Comparison of ENCODE assay signal across 31 mouse cellular contexts in genomic region chr17:34887942-34888341, GRCm38 (mm10). TPM values are rescaled to one million over a fixed set of nuclear protein-coding genes. Genes with fewer than 3 reads are reported as not detected.
DNase-seq lines count a peak whose midpoint lies in the region; ATAC-seq and TF ChIP-seq lines count a peak whose summit lies in the region.
"Had no signal": no experiment of that assay in that cellular context is flagged by ENCODE, and none has a peak within 500 bp of the region (broad histone marks: within the 10 kb centered on the region; RNA-seq: fewer than 3 reads in every experiment).

No protein-coding gene starts in this region.

- TF ChIP-seq CTCF in liver, postnatal 0 days (IDR thresholded peaks at IDR 0.05; ENCODE audit: low read depth): no peak
- TF ChIP-seq CTCF in CH12.LX (conservative IDR thresholded peaks at IDR 0.05 in 1 of 2, IDR thresholded peaks at IDR 0.05 in 1 of 2; ENCODE audit: low read depth in 2 of 2, low read length in 2 of 2): no peak

- TF ChIP-seq EP300 in liver, postnatal 0 days (IDR thresholded peaks at IDR 0.05; ENCODE audit: low read depth): no peak
- no peak for TF ChIP-seq EP300 in CH12.LX (IDR thresholded peaks at IDR 0.05; ENCODE audit: low read length)

- H3K79me2 ChIP-seq in CH12.LX (replicated peaks; ENCODE audit: control insufficient read depth, extremely low read depth, insufficient read depth, poor library complexity, severe bottlenecking): no peaks in the 10 kb centered on the region

- H3K27me3 ChIP-seq in liver, postnatal 0 days (ENCODE audit: insufficient read depth, low read length): no peaks in the 10 kb centered on the region
- H3K27me3 ChIP-seq in liver, embryonic 12.5 days (replicated peaks): no peaks in the 10 kb centered on the region
- H3K27me3 ChIP-seq in CH12.LX (replicated peaks): no peaks in the 10 kb centered on the region
- H3K27me3 ChIP-seq: forebrain, embryonic 13.5 days; heart, embryonic 15.5 days had no signal

- no peak overlapping the region for H3K9ac ChIP-seq in liver, postnatal 0 days (replicated peaks)
- H3K9ac ChIP-seq in liver, embryonic 12.5 days: no peak overlapping the region
- H3K9ac ChIP-seq in CH12.LX (ENCODE audit: insufficient read depth, low read depth): no peak overlapping the region
- H3K9ac ChIP-seq: forebrain, embryonic 13.5 days; heart, embryonic 12.5 days; heart, embryonic 15.5 days; hindbrain, embryonic 14.5 days had no signal

- no peaks in the 10 kb centered on the region for H3K36me3 ChIP-seq in liver, postnatal 0 days (replicated peaks; ENCODE audit: insufficient read depth, low read length)
- H3K36me3 ChIP-seq in liver, embryonic 12.5 days: no peaks in the 10 kb centered on the region
- no peaks in the 10 kb centered on the region for H3K36me3 ChIP-seq in CH12.LX (replicated peaks in 1 of 2; ENCODE audit: control insufficient read depth in 1 of 2, insufficient read depth in 1 of 2, low read length in 1 of 2)
- H3K36me3 ChIP-seq: forebrain, embryonic 10.5 days; G1E; heart, embryonic 12.5 days; heart, embryonic 15.5 days had no signal

- no peak for ATAC-seq in liver, postnatal 0 days
- no peak for ATAC-seq in liver, embryonic 12.5 days
- peak; percentile 34 for ATAC-seq in common myeloid progenitor, adult 5-6 weeks (replicated peaks; ENCODE audit: low read depth, poor library complexity, severe bottlenecking)
- ATAC-seq: forebrain, embryonic 13.5 days; forebrain, embryonic 16.5 days; hindbrain, postnatal 0 days; inflammation-experienced regulatory T-cells, adult 6 months had no signal

- no peak for TF ChIP-seq RAD21 in CH12.LX (IDR thresholded peaks at IDR 0.05; ENCODE audit: low read depth, low read length)

- dilution Hi-C loops in CH12.LX (cut with MboI; ENCODE audit: extremely low pct_ligation_motif_present, extremely low pct_unique_long_range_greater_than_20kb, low sequenced_read_pairs): no loop called here

- no peak for TF ChIP-seq POLR2A in CH12.LX (IDR thresholded peaks at IDR 0.05; ENCODE audit: low read depth, low read length)

- WGBS in liver, postnatal 0 days (ENCODE audit: insufficient replicate concordance): 67% methylated on average over 5 of the region's 5 CpGs
- 49% methylated on average over 5 of the region's 5 CpGs for WGBS in liver, embryonic 12.5 days (ENCODE audit: insufficient replicate concordance)

- peaks cover 2% of the 10 kb centered on the region; the same call in 1 of the 2 replicates for H3K4me1 ChIP-seq in liver, postnatal 0 days (ENCODE audit: insufficient read depth)
- H3K4me1 ChIP-seq in liver, embryonic 12.5 days: peaks cover 38% of the 10 kb centered on the region
- H3K4me1 ChIP-seq in CH12.LX (ENCODE audit: control insufficient read depth in 1 of 2, insufficient read depth in 2 of 2): peaks cover 11 to 27% of the 10 kb centered on the region in 2 experiments; a peak in 3 of 4 replicates
- H3K4me1 ChIP-seq: forebrain, embryonic 13.5 days; heart, embryonic 15.5 days had no signal

- in situ Hi-C loops in CH12.LX (cut with MboI; ENCODE audit: low pct_ligation_motif_present, low pct_unique_long_range_greater_than_20kb, low sequenced_read_pairs): no loop called here

- no peaks in the 10 kb centered on the region; the same call in 1 of the 2 replicates for H3K9me3 ChIP-seq in liver, postnatal 0 days (ENCODE audit: low read length)
- H3K9me3 ChIP-seq in liver, embryonic 12.5 days (replicated peaks): no peaks in the 10 kb centered on the region
- H3K9me3 ChIP-seq in CH12.LX (replicated peaks; ENCODE audit: low read length): peaks cover 5% of the 10 kb centered on the region
- H3K9me3 ChIP-seq: forebrain, embryonic 10.5 days; forebrain, embryonic 13.5 days; G1E; heart, embryonic 12.5 days; heart, embryonic 15.5 days had no signal

- H3K4me2 ChIP-seq in liver, postnatal 0 days (ENCODE audit: low read depth, low read length): no peak overlapping the region
- no peak overlapping the region for H3K4me2 ChIP-seq in liver, embryonic 12.5 days
- no peak overlapping the region for H3K4me2 ChIP-seq in CH12.LX (ENCODE audit: insufficient read depth, low read depth, poor library complexity, severe bottlenecking)
- H3K4me2 ChIP-seq: forebrain, embryonic 13.5 days; heart, embryonic 12.5 days; heart, embryonic 15.5 days; hindbrain, embryonic 14.5 days had no signal

- DNase-seq in liver, postnatal 0 days: peak; percentile 10
- DNase-seq in CH12.LX (ENCODE audit: extremely low read depth): no peak
- DNase-seq in adrenal gland, adult (ENCODE audit: inconsistent age in 2 of 2, low spot score in 1 of 2): no peak
- DNase-seq in natural killer cell, adult 2 months (ENCODE audit: low spot score in 2 of 2): no peak
- DNase-seq: adrenal gland, adult 8-10 months; adrenal gland, postnatal 25 days; cerebellum, adult 11-12 months; cerebellum, adult 8-10 months; cerebellum, postnatal 10 days; cerebellum, postnatal 36 days; gastrocnemius, postnatal 10 days; heart, adult 18-20 months; heart, postnatal 10 days; heart, postnatal 4 days had no signal

- no peak overlapping the region for H3K4me3 ChIP-seq in liver, postnatal 0 days (ENCODE audit: low read depth, low read length)
- no peak overlapping the region for H3K4me3 ChIP-seq in liver, embryonic 12.5 days
- H3K4me3 ChIP-seq in CH12.LX (replicated peaks in 1 of 3; ENCODE audit: low read depth in 2 of 3, low read length in 2 of 3, poor library complexity in 1 of 3): no peak overlapping the region
- H3K4me3 ChIP-seq: forebrain, embryonic 10.5 days; forebrain, embryonic 13.5 days; heart, embryonic 12.5 days; heart, embryonic 15.5 days had no signal

- H3K27ac ChIP-seq in liver, postnatal 0 days (ENCODE audit: low read depth): no peak overlapping the region
- H3K27ac ChIP-seq in liver, embryonic 12.5 days: no peak overlapping the region
- peak overlapping the region; percentile 22; the same call in 1 of the 2 replicates for H3K27ac ChIP-seq in CH12.LX (ENCODE audit: insufficient read depth, low read depth)
- H3K27ac ChIP-seq: forebrain, embryonic 10.5 days; forebrain, embryonic 13.5 days; heart, embryonic 15.5 days; hindbrain, embryonic 14.5 days; hindbrain, postnatal 0 days had no signal

TF ChIP-seq in CH12.LX, 34 proteins besides CTCF, POLR2A, EP300 and RAD21 (continues in another document):
- TF ChIP-seq SMC3 (IDR thresholded peaks at IDR 0.05; ENCODE audit: low read depth, low read length): no peak
- TF ChIP-seq MAZ (IDR thresholded peaks at IDR 0.05; ENCODE audit: low read depth, low read length): no peak
- TF ChIP-seq MXI1 (IDR thresholded peaks at IDR 0.05; ENCODE audit: low read depth, low read length): no peak
- no peak for TF ChIP-seq MYC (IDR thresholded peaks at IDR 0.05; ENCODE audit: low read depth, low read length)
- TF ChIP-seq TBP (conservative IDR thresholded peaks at IDR 0.05; ENCODE audit: low read depth, low read length): no peak
- no peak for TF ChIP-seq ZKSCAN1 (IDR thresholded peaks at IDR 0.05; ENCODE audit: borderline replicate concordance, low read depth, low read length)
- no peak for TF ChIP-seq TCF12 (IDR thresholded peaks at IDR 0.05; ENCODE audit: low read depth, low read length)
- TF ChIP-seq JUN (IDR thresholded peaks at IDR 0.05; ENCODE audit: insufficient read depth, low read depth, low read length): no peak
- TF ChIP-seq JUND (conservative IDR thresholded peaks at IDR 0.05; ENCODE audit: low read depth, low read length): no peak
- no peak for TF ChIP-seq KAT2A (IDR thresholded peaks at IDR 0.05; ENCODE audit: insufficient replicate concordance, low read length)
- TF ChIP-seq USF2 (conservative IDR thresholded peaks at IDR 0.05; ENCODE audit: low read depth, low read length): no peak
- no peak for TF ChIP-seq USF1 (IDR thresholded peaks at IDR 0.05; ENCODE audit: low read depth, low read length)
- no peak for TF ChIP-seq MAX (IDR thresholded peaks at IDR 0.05; ENCODE audit: low read length)
- no peak for TF ChIP-seq SIN3A (IDR thresholded peaks at IDR 0.05; ENCODE audit: low read length)
- no peak for TF ChIP-seq MEF2A (IDR thresholded peaks at IDR 0.05; ENCODE audit: borderline replicate concordance, low read depth, low read length)

RNA-seq across cellular contexts. Expression of gene Gm20547, which starts 6.1 kb away (rescaled TPM):
- 0.25 TPM in 1 of 2 replicates, not detected in the other for polyA plus RNA-seq in liver, postnatal 0 days (2015; fragmentation: Nextera tagmentation; extraction: Ambion mirVana)
- not detected in 2 replicates for polyA plus RNA-seq in liver, embryonic 12.5 days (2016; fragmentation: Nextera tagmentation; extraction: Ambion mirVana)
- total RNA-seq in CH12.LX (2012; rRNA removed) (not detected in 2 replicates), CH12.LX (2014; rRNA removed) (not detected in 2 replicates)
- not detected in 2 replicates for polyA plus RNA-seq in CH12.LX (2012; ENCODE audit: insufficient read length, low read depth)
- not detected in 2 replicates for total RNA-seq in common myeloid progenitor, adult 5-6 weeks (2017)
- total RNA-seq: adrenal gland, postnatal 25 days; G1E; gastrocnemius, adult 18-20 months; gastrocnemius, postnatal 10 days; gastrocnemius, postnatal 4 days; heart, adult 18-20 months; heart, postnatal 10 days; heart, postnatal 4 days; hindbrain, postnatal 0 days had no signal
- polyA plus RNA-seq: brain, embryonic 14.5 days; embryonic facial prominence, embryonic 11.5 days; embryonic facial prominence, embryonic 14.5 days; forebrain, embryonic 13.5 days; forebrain, embryonic 16.5 days; G1E; heart, embryonic 12.5 days; heart, embryonic 15.5 days; hindbrain, embryonic 11.5 days; hindbrain, embryonic 14.5 days; hindbrain, postnatal 0 days had no signal

RNA-seq across cellular contexts. Expression of gene Zbtb12, which starts 8.7 kb away (rescaled TPM):
- 0.33 and 0.46 TPM in 2 replicates for polyA plus RNA-seq in liver, postnatal 0 days (2015; fragmentation: Nextera tagmentation; extraction: Ambion mirVana)
- 1.8 and 1.9 TPM in 2 replicates for polyA plus RNA-seq in liver, embryonic 12.5 days (2016; fragmentation: Nextera tagmentation; extraction: Ambion mirVana)
- total RNA-seq in CH12.LX (2012; rRNA removed) (6.9 and 9.3 TPM in 2 replicates), CH12.LX (2014; rRNA removed) (2.2 and 2.4 TPM in 2 replicates)
- 8.0 and 8.5 TPM in 2 replicates for polyA plus RNA-seq in CH12.LX (2012; ENCODE audit: insufficient read length, low read depth)
- total RNA-seq in common myeloid progenitor, adult 5-6 weeks (2017): 11.1 and 16.2 TPM in 2 replicates
- polyA plus RNA-seq: inflammation-experienced regulatory T-cells, adult 6 months had no signal

RNA-seq across cellular contexts. Expression of gene C2, which starts 10.1 kb away (rescaled TPM):
- 35.7 and 37.3 TPM in 2 replicates for polyA plus RNA-seq in liver, postnatal 0 days (2015; fragmentation: Nextera tagmentation; extraction: Ambion mirVana)
- 7.9 and 8.2 TPM in 2 replicates for polyA plus RNA-seq in liver, embryonic 12.5 days (2016; fragmentation: Nextera tagmentation; extraction: Ambion mirVana)
- total RNA-seq in CH12.LX (2012; rRNA removed): 2.3 and 3.1 TPM in 2 replicates
- total RNA-seq in CH12.LX (2014; rRNA removed): 0.69 and 1.3 TPM in 2 replicates
- 4.3 and 6.6 TPM in 2 replicates for polyA plus RNA-seq in CH12.LX (2012; ENCODE audit: insufficient read length, low read depth)
- 2.8 and 10.0 TPM in 2 replicates for total RNA-seq in common myeloid progenitor, adult 5-6 weeks (2017)

RNA-seq across cellular contexts. Expression of gene Ehmt2, which starts 10.3 kb away (rescaled TPM):
- 11.1 TPM in 2 replicates for polyA plus RNA-seq in liver, postnatal 0 days (2015; fragmentation: Nextera tagmentation; extraction: Ambion mirVana)
- polyA plus RNA-seq in liver, embryonic 12.5 days (2016; fragmentation: Nextera tagmentation; extraction: Ambion mirVana): 27.1 and 32.8 TPM in 2 replicates
- total RNA-seq in CH12.LX (2012; rRNA removed) (118 and 150 TPM in 2 replicates), CH12.LX (2014; rRNA removed) (68.7 and 73.5 TPM in 2 replicates)
- 100 and 113 TPM in 2 replicates for polyA plus RNA-seq in CH12.LX (2012; ENCODE audit: insufficient read length, low read depth)
- 96.6 and 107 TPM in 2 replicates for total RNA-seq in common myeloid progenitor, adult 5-6 weeks (2017)

RNA-seq across cellular contexts. Expression of gene Cfb, which starts 25.6 kb away (rescaled TPM):
- polyA plus RNA-seq in liver, postnatal 0 days (2015; fragmentation: Nextera tagmentation; extraction: Ambion mirVana): 744 and 847 TPM in 2 replicates
- 83.5 and 85.0 TPM in 2 replicates for polyA plus RNA-seq in liver, embryonic 12.5 days (2016; fragmentation: Nextera tagmentation; extraction: Ambion mirVana)
- 0.25 and 0.34 TPM in 2 replicates for total RNA-seq in CH12.LX (2012; rRNA removed)
- not detected in 2 replicates for total RNA-seq in CH12.LX (2014; rRNA removed)
- 3.4 and 5.9 TPM in 2 replicates for polyA plus RNA-seq in CH12.LX (2012; ENCODE audit: insufficient read length, low read depth)
- not detected in 2 replicates for total RNA-seq in common myeloid progenitor, adult 5-6 weeks (2017)
- total RNA-seq: G1E had no signal
- polyA plus RNA-seq: G1E had no signal
